Mouse (Mus musculus): ENCODE measurements around the gene Fig4.

Fig4 gene

GRCm38 (mm10) chr10:41151021-41151420 lies 152.0 kb downstream of the Fig4 start:
- DNase-seq (ENCODE audit: extremely low read depth, insufficient read length, low spot score): no peak

- no peak for DNase-seq (ENCODE audit: extremely low read depth, insufficient read length, low spot score)
Observed at GRCm38 (mm10) chr10:41150496-41150895, 152.6 kb downstream of the Fig4 start.

- no peak for DNase-seq (ENCODE audit: extremely low read depth, insufficient read length, low spot score)
Observed at GRCm38 (mm10) chr10:41149307-41149706, 153.8 kb downstream of the Fig4 start.

GRCm38 (mm10) chr10:41146141-41146540 lies 156.9 kb downstream of the Fig4 start:
- DNase-seq (ENCODE audit: extremely low read depth, insufficient read length, low spot score): no peak
